Mouse (Mus musculus): ENCODE data around the gene Tmem120b. TPM values are rescaled to one million over a fixed set of nuclear protein-coding genes. Genes with fewer than 3 reads are reported as not detected.

Tmem120b gene
- polyA plus RNA-seq, 1 experiment from 2014 or later, result 25.8 TPM

- Histone ChIP-seq H3K4me3 (replicated peaks) (no peak overlapping the region), H3K27me3 (peaks cover 18% of the 10 kb centered on the region), H3K4me2 (no peak overlapping the region), H3K36me3 (replicated peaks) (peaks cover 23% of the 10 kb centered on the region), H3K4me1 (replicated peaks) (peaks cover 84% of the 10 kb centered on the region), H3K27ac (replicated peaks) (no peak overlapping the region), H3K9me3 (replicated peaks) (no peaks in the 10 kb centered on the region), H3K9ac (no peak overlapping the region)
- 84% methylated on average over 9 of the region's 9 CpGs for WGBS (ENCODE audit: insufficient replicate concordance)
- no peak for ATAC-seq (ENCODE audit: insufficient read depth)
Observed at GRCm38 (mm10) chr5:123130030-123130813, 62.0 kb downstream of the Tmem120b start.

- H3K9me3 ChIP-seq (replicated peaks), result no peaks in the 10 kb centered on the region
- no peak overlapping the region for H3K9ac ChIP-seq
- ATAC-seq (ENCODE audit: insufficient read depth), result no peak
- H3K36me3 ChIP-seq (replicated peaks), result peaks cover 26% of the 10 kb centered on the region
- no peak overlapping the region for H3K27ac ChIP-seq (replicated peaks)
- no peak overlapping the region for H3K4me3 ChIP-seq (replicated peaks)
- H3K4me1 ChIP-seq (replicated peaks), result peaks cover 84% of the 10 kb centered on the region
- WGBS (ENCODE audit: insufficient replicate concordance), result 62% methylated on average over 5 of the region's 5 CpGs
- peaks cover 18% of the 10 kb centered on the region for H3K27me3 ChIP-seq
- H3K4me2 ChIP-seq, result no peak overlapping the region
Observed at GRCm38 (mm10) chr5:123130814-123131148, 62.6 kb downstream of the Tmem120b start.

- Histone ChIP-seq H3K27ac (replicated peaks) (peak within 1 kb of the TSS; percentile 84), H3K9ac (peak within 1 kb of the TSS; percentile 71), H3K4me1 (replicated peaks) (peaks cover 84% of the 10 kb centered on the region), H3K4me2 (peak within 1 kb of the TSS; percentile 99), H3K9me3 (replicated peaks) (no peaks in the 10 kb centered on the region), H3K4me3 (replicated peaks) (peak within 1 kb of the TSS; percentile 60), H3K36me3 (replicated peaks) (peaks cover 26% of the 10 kb centered on the region), H3K27me3 (peaks cover 18% of the 10 kb centered on the region)
- WGBS (ENCODE audit: insufficient replicate concordance), result under 1% methylated on average over 44 of the region's 44 CpGs
- ATAC-seq (ENCODE audit: insufficient read depth), result peak; percentile 75
Observed at GRCm38 (mm10) chr5:123132308-123133071, 64.3 kb downstream of the Tmem120b start, which contains the start of gene Rhof. Gene Rhof (minus strand): TSS chr5:123132692.

GRCm38 (mm10) chr5:123133083-123133783 lies 65.0 kb downstream of the Tmem120b start:
- Histone ChIP-seq H3K9ac (0 out of 2 replicates have a peak overlapping the region, but pooled peaks have one; percentile 71), H3K27ac (replicated peaks) (peak overlapping the region; percentile 84), H3K4me3 (replicated peaks) (peak overlapping the region; percentile 60), H3K27me3 (peaks cover 18% of the 10 kb centered on the region), H3K4me1 (replicated peaks) (peaks cover 88% of the 10 kb centered on the region), H3K4me2 (peak overlapping the region; percentile 99), H3K9me3 (replicated peaks) (no peaks in the 10 kb centered on the region), H3K36me3 (replicated peaks) (peaks cover 26% of the 10 kb centered on the region)
- WGBS (ENCODE audit: insufficient replicate concordance), result 17% methylated on average over 18 of the region's 18 CpGs
- ATAC-seq (ENCODE audit: insufficient read depth), result no peak

GRCm38 (mm10) chr5:123133784-123134143 lies 65.5 kb downstream of the Tmem120b start:
- H3K27me3 ChIP-seq, result peaks cover 18% of the 10 kb centered on the region
- H3K36me3 ChIP-seq (replicated peaks), result peaks cover 26% of the 10 kb centered on the region
- H3K4me1 ChIP-seq (replicated peaks), result peaks cover 89% of the 10 kb centered on the region
- no peak for ATAC-seq (ENCODE audit: insufficient read depth)
- H3K4me2 ChIP-seq, result peak overlapping the region; percentile 99; the same call in 1 of the 2 replicates
- no peaks in the 10 kb centered on the region for H3K9me3 ChIP-seq (replicated peaks)
- 54% methylated on average over 7 of the region's 7 CpGs for WGBS (ENCODE audit: insufficient replicate concordance)
- H3K9ac ChIP-seq, result 0 out of 2 replicates have a peak overlapping the region, but pooled peaks have one; percentile 64
- peak overlapping the region; percentile 99 for H3K27ac ChIP-seq (replicated peaks)
- no peak overlapping the region for H3K4me3 ChIP-seq (replicated peaks)

GRCm38 (mm10) chr5:123134186-123134874 lies 66.1 kb downstream of the Tmem120b start:
- ATAC-seq (ENCODE audit: insufficient read depth), result no peak
- Histone ChIP-seq H3K4me3 (replicated peaks) (peak overlapping the region; percentile 95), H3K9me3 (replicated peaks) (no peaks in the 10 kb centered on the region), H3K27me3 (peaks cover 18% of the 10 kb centered on the region), H3K36me3 (replicated peaks) (peaks cover 26% of the 10 kb centered on the region), H3K9ac (peak overlapping the region; percentile 64), H3K4me2 (peak overlapping the region; percentile 99), H3K27ac (replicated peaks) (peak overlapping the region; percentile 99), H3K4me1 (replicated peaks) (peaks cover 87% of the 10 kb centered on the region)
- WGBS (ENCODE audit: insufficient replicate concordance), result 47% methylated on average over 13 of the region's 13 CpGs

GRCm38 (mm10) chr5:123134875-123135382 lies 66.7 kb downstream of the Tmem120b start:
- Histone ChIP-seq H3K27me3 (peaks cover 15% of the 10 kb centered on the region), H3K9ac (peak overlapping the region; percentile 64), H3K4me1 (replicated peaks) (peaks cover 87% of the 10 kb centered on the region), H3K9me3 (replicated peaks) (no peaks in the 10 kb centered on the region), H3K4me2 (peak overlapping the region; percentile 99), H3K36me3 (replicated peaks) (peaks cover 26% of the 10 kb centered on the region), H3K27ac (replicated peaks) (peak overlapping the region; percentile 99), H3K4me3 (replicated peaks) (peak overlapping the region; percentile 95)
- WGBS (ENCODE audit: insufficient replicate concordance), result 48% methylated on average over 8 of the region's 8 CpGs
- no peak for ATAC-seq (ENCODE audit: insufficient read depth)

- Histone ChIP-seq H3K4me2 (peak overlapping the region; percentile 99), H3K9me3 (replicated peaks) (no peaks in the 10 kb centered on the region), H3K4me1 (replicated peaks) (peaks cover 88% of the 10 kb centered on the region), H3K9ac (peak overlapping the region; percentile 64), H3K27ac (replicated peaks) (peak overlapping the region; percentile 99), H3K36me3 (replicated peaks) (peaks cover 26% of the 10 kb centered on the region), H3K4me3 (replicated peaks) (peak overlapping the region; percentile 95), H3K27me3 (peaks cover 7% of the 10 kb centered on the region; the same call in 1 of the 2 replicates)
- peak; percentile 35 for ATAC-seq (ENCODE audit: insufficient read depth)
- WGBS (ENCODE audit: insufficient replicate concordance), result 9% methylated on average over 30 of the region's 30 CpGs
Observed at GRCm38 (mm10) chr5:123135471-123136360, 67.5 kb downstream of the Tmem120b start.

GRCm38 (mm10) chr5:123136361-123137043 lies 68.3 kb downstream of the Tmem120b start:
- ATAC-seq (ENCODE audit: insufficient read depth), result peak; percentile 62
- Histone ChIP-seq H3K27me3 (peaks cover 3% of the 10 kb centered on the region; the same call in 1 of the 2 replicates), H3K36me3 (replicated peaks) (peaks cover 26% of the 10 kb centered on the region), H3K4me1 (replicated peaks) (peaks cover 83% of the 10 kb centered on the region), H3K4me2 (peak overlapping the region; percentile 99), H3K9me3 (replicated peaks) (no peaks in the 10 kb centered on the region), H3K4me3 (replicated peaks) (peak overlapping the region; percentile 95), H3K9ac (peak overlapping the region; percentile 99), H3K27ac (replicated peaks) (peak overlapping the region; percentile 99)
- under 1% methylated on average over 13 of the region's 13 CpGs for WGBS (ENCODE audit: insufficient replicate concordance)
